Mouse (Mus musculus) heart, adult 18-20 months (tissue): Measurements from ENCODE around the gene Rab6b. TPM values are rescaled to one million over a fixed set of nuclear protein-coding genes. Genes with fewer than 3 reads are reported as not detected.
A peak's percentile ranks its signal among the peaks of the same experiment; 100 is the strongest.
"Not testable (repeated sequence)": the region's sequence is repeated elsewhere in the genome, so short reads cannot be mapped to it uniquely, and the experiment has no call there.

Experiments
- DNase-seq, 2 experiments: peaks; one replicate each; pipeline ENCODE4 v3.0.0; 2021 to 2022; ENCODE audit warnings: mixed read lengths in 1 of 2
- total RNA-seq, 2 experiments: library from RNA; stranded (reverse); gene quantifications; 2 replicates each; pipeline ENCODE4 v1.2.3; 2021

The Rab6b gene
- total RNA-seq, 2 experiments from 2014 or later, result 1.2 to 1.8 TPM

- no peak for DNase-seq
Measured at GRCm38 (mm10) chr9:103145351-103145750, 33.8 kb downstream of the Rab6b start.

- no peak for DNase-seq
Measured at GRCm38 (mm10) chr9:103146257-103146656, 34.7 kb downstream of the Rab6b start.

GRCm38 (mm10) chr9:103146703-103147102 lies 35.1 kb downstream of the Rab6b start:
- DNase-seq, result no peak

- no peak for DNase-seq
Measured at GRCm38 (mm10) chr9:103147103-103147502, 35.5 kb downstream of the Rab6b start.

- DNase-seq, result no peak
Measured at GRCm38 (mm10) chr9:103149074-103149799, 37.6 kb downstream of the Rab6b start.

- no peak for DNase-seq
Measured at GRCm38 (mm10) chr9:103153286-103153685, 41.7 kb downstream of the Rab6b start.

GRCm38 (mm10) chr9:103154568-103154967 lies 43.0 kb downstream of the Rab6b start:
- no peak for DNase-seq

GRCm38 (mm10) chr9:103155158-103155557 lies 43.6 kb downstream of the Rab6b start:
- DNase-seq, result not testable (repeated sequence)

GRCm38 (mm10) chr9:103163806-103164205 lies 52.2 kb downstream of the Rab6b start:
- no peak for DNase-seq

GRCm38 (mm10) chr9:103168046-103168445 lies 56.5 kb downstream of the Rab6b start:
- DNase-seq, result no peak

GRCm38 (mm10) chr9:103168771-103169170 lies 57.2 kb downstream of the Rab6b start:
- DNase-seq, result no peak

GRCm38 (mm10) chr9:103174771-103175519 lies 63.4 kb downstream of the Rab6b start:
- DNase-seq, result peak; percentile 20 to 42

GRCm38 (mm10) chr9:103175692-103176091 lies 64.1 kb downstream of the Rab6b start:
- DNase-seq, result no peak

- peak; percentile 76 to 77 for DNase-seq
Measured at GRCm38 (mm10) chr9:103180303-103180702, 68.7 kb downstream of the Rab6b start.

GRCm38 (mm10) chr9:103180807-103181565 lies 69.4 kb downstream of the Rab6b start:
- peak; percentile 78 to 84 for DNase-seq

GRCm38 (mm10) chr9:103181886-103182285 lies 70.3 kb downstream of the Rab6b start:
- no peak for DNase-seq

GRCm38 (mm10) chr9:103184855-103185254 lies 73.3 kb downstream of the Rab6b start:
- no peak for DNase-seq

GRCm38 (mm10) chr9:103185946-103186345 lies 74.4 kb downstream of the Rab6b start:
- DNase-seq, result no peak

GRCm38 (mm10) chr9:103186747-103187146 lies 75.2 kb downstream of the Rab6b start:
- DNase-seq, result peak; percentile 24 to 37

GRCm38 (mm10) chr9:103188416-103188815 lies 76.8 kb downstream of the Rab6b start:
- no peak for DNase-seq

GRCm38 (mm10) chr9:103201561-103202260 lies 90.1 kb downstream of the Rab6b start, which contains the start of gene Srprb:
TSS of gene Srprb (minus strand) at chr9:103202137.
- peak; percentile 95 to 97 for DNase-seq

GRCm38 (mm10) chr9:103205786-103206185 lies 94.2 kb downstream of the Rab6b start:
- no peak for DNase-seq
